In genomic region chr1:177281925-177282324, GRCm38 (mm10) we compare ENCODE assay signal across 31 mouse cellular contexts. TPM values are rescaled to one million over a fixed set of nuclear protein-coding genes. Genes with fewer than 3 reads are reported as not detected.
DNase-seq lines count a peak whose midpoint lies in the region; ATAC-seq and TF ChIP-seq lines count a peak whose summit lies in the region.
"Had no signal": no experiment of that assay in that cellular context is flagged by ENCODE, and none has a peak within 500 bp of the region (broad histone marks: within the 10 kb centered on the region; RNA-seq: fewer than 3 reads in every experiment).

No protein-coding gene starts in this region.

- H3K36me3 ChIP-seq in CH12.LX (replicated peaks in 1 of 2; ENCODE audit: control insufficient read depth in 1 of 2, insufficient read depth in 1 of 2, low read length in 1 of 2), result no peaks in the 10 kb centered on the region
- no peaks in the 10 kb centered on the region for H3K36me3 ChIP-seq in forebrain, embryonic 14.5 days (ENCODE audit: control insufficient read depth, insufficient read depth, low read length)
- H3K36me3 ChIP-seq: embryonic facial prominence, embryonic 10.5 days; embryonic facial prominence, embryonic 13.5 days; forebrain, embryonic 12.5 days; G1E; heart, embryonic 15.5 days; hindbrain, embryonic 10.5 days; hindbrain, embryonic 13.5 days had no signal

- ATAC-seq in inflammation-experienced regulatory T-cells, adult 6 months, result peak; percentile 41
- 0 out of 2 replicates have a peak, but pooled peaks have one; percentile 29 for ATAC-seq in monocyte, adult 5-6 weeks (replicated peaks; ENCODE audit: insufficient number of reproducible peaks, low FRiP score, low TSS enrichment, poor library complexity, severe bottlenecking)
- ATAC-seq in megakaryocyte-erythroid progenitor cell, adult 5-6 weeks (replicated peaks; ENCODE audit: low FRiP score, low TSS enrichment, poor library complexity, severe bottlenecking), result no peak
- no peak for ATAC-seq in forebrain, embryonic 14.5 days
- ATAC-seq: forebrain, embryonic 16.5 days; hindbrain, embryonic 16.5 days; Patski had no signal

- H3K9ac ChIP-seq in CH12.LX (ENCODE audit: insufficient read depth, low read depth), result no peak overlapping the region
- H3K9ac ChIP-seq in forebrain, embryonic 14.5 days (ENCODE audit: low read length), result no peak overlapping the region
- H3K9ac ChIP-seq: embryonic facial prominence, embryonic 13.5 days; forebrain, embryonic 12.5 days; heart, embryonic 15.5 days; hindbrain, embryonic 13.5 days had no signal

- H3K4me1 ChIP-seq in CH12.LX (ENCODE audit: control insufficient read depth in 1 of 2, insufficient read depth in 2 of 2), result peaks cover 0 to 9% of the 10 kb centered on the region in 2 experiments; a peak in 1 of 4 replicates
- no peaks in the 10 kb centered on the region for H3K4me1 ChIP-seq in forebrain, embryonic 14.5 days (ENCODE audit: control insufficient read depth, insufficient read depth, low read length)
- H3K4me1 ChIP-seq: embryonic facial prominence, embryonic 10.5 days; embryonic facial prominence, embryonic 13.5 days; forebrain, embryonic 12.5 days; heart, embryonic 15.5 days; hindbrain, embryonic 13.5 days had no signal

- no peak for TF ChIP-seq RAD21 in CH12.LX (IDR thresholded peaks at IDR 0.05; ENCODE audit: low read depth, low read length)

- H3K27me3 ChIP-seq in CH12.LX (replicated peaks), result no peaks in the 10 kb centered on the region
- H3K27me3 ChIP-seq in forebrain, embryonic 14.5 days (replicated peaks; ENCODE audit: control insufficient read depth, insufficient read depth, low read length), result no peaks in the 10 kb centered on the region
- H3K27me3 ChIP-seq: embryonic facial prominence, embryonic 13.5 days; forebrain, embryonic 12.5 days; heart, embryonic 15.5 days; hindbrain, embryonic 13.5 days had no signal

- dilution Hi-C loops in CH12.LX (cut with MboI; ENCODE audit: extremely low pct_ligation_motif_present, extremely low pct_unique_long_range_greater_than_20kb, low sequenced_read_pairs), result no loop called here

- H3K79me2 ChIP-seq in CH12.LX (replicated peaks; ENCODE audit: control insufficient read depth, extremely low read depth, insufficient read depth, poor library complexity, severe bottlenecking), result no peaks in the 10 kb centered on the region

- H3K4me3 ChIP-seq in CH12.LX (replicated peaks in 1 of 3; ENCODE audit: low read depth in 2 of 3, low read length in 2 of 3, poor library complexity in 1 of 3), result no peak overlapping the region
- no peak overlapping the region for H3K4me3 ChIP-seq in forebrain, embryonic 14.5 days (ENCODE audit: low read depth, low read length)
- H3K4me3 ChIP-seq: embryonic facial prominence, embryonic 10.5 days; embryonic facial prominence, embryonic 13.5 days; erythroblast, embryonic 14.5 days; forebrain, embryonic 12.5 days; heart, embryonic 15.5 days; hindbrain, embryonic 10.5 days; hindbrain, embryonic 13.5 days had no signal

- in situ Hi-C loops in CH12.LX (cut with MboI; ENCODE audit: low pct_ligation_motif_present, low pct_unique_long_range_greater_than_20kb, low sequenced_read_pairs), result no loop called here

- peak; percentile 28 for DNase-seq in 416B (ENCODE audit: low read depth)
- DNase-seq in CH12.LX (ENCODE audit: extremely low read depth), result peak; percentile 21
- DNase-seq in embryo, embryonic 10 days (ENCODE audit: low spot score), result no peak
- DNase-seq in kidney, postnatal 10 days, result no peak
- DNase-seq in forebrain, embryonic 14.5 days (ENCODE audit: low spot score), result no peak
- DNase-seq: adrenal gland, postnatal 10 days; adrenal gland, postnatal 36 days; cerebellum, adult 18-20 months; cerebellum, adult 9-10 months; cerebellum, postnatal 14 days; embryo, embryonic 11 days; gastrocnemius, postnatal 10 days; gastrocnemius, postnatal 36 days; heart, adult 11 months; heart, postnatal 10 days; heart, postnatal 36 days had no signal

- no peak overlapping the region for H3K27ac ChIP-seq in CH12.LX (ENCODE audit: insufficient read depth, low read depth)
- no peak overlapping the region for H3K27ac ChIP-seq in forebrain, embryonic 14.5 days (ENCODE audit: low read depth, low read length)
- H3K27ac ChIP-seq: embryonic facial prominence, embryonic 10.5 days; embryonic facial prominence, embryonic 13.5 days; forebrain, embryonic 12.5 days; heart, embryonic 15.5 days; hindbrain, embryonic 10.5 days; hindbrain, embryonic 13.5 days had no signal

- peak; percentile 69 for TF ChIP-seq EP300 in CH12.LX (IDR thresholded peaks at IDR 0.05; ENCODE audit: low read length)

- TF ChIP-seq POLR2A in CH12.LX (IDR thresholded peaks at IDR 0.05; ENCODE audit: low read depth, low read length), result no peak

- TF ChIP-seq CTCF in CH12.LX (conservative IDR thresholded peaks at IDR 0.05 in 1 of 2, IDR thresholded peaks at IDR 0.05 in 1 of 2; ENCODE audit: low read depth in 2 of 2, low read length in 2 of 2), result no peak

- no peaks in the 10 kb centered on the region for H3K9me3 ChIP-seq in CH12.LX (replicated peaks; ENCODE audit: low read length)
- H3K9me3 ChIP-seq in forebrain, embryonic 14.5 days (replicated peaks; ENCODE audit: control insufficient read depth, low read length), result no peaks in the 10 kb centered on the region
- H3K9me3 ChIP-seq: embryonic facial prominence, embryonic 10.5 days; embryonic facial prominence, embryonic 13.5 days; forebrain, embryonic 12.5 days; G1E; heart, embryonic 15.5 days; hindbrain, embryonic 10.5 days; hindbrain, embryonic 13.5 days had no signal

- H3K4me2 ChIP-seq in CH12.LX (ENCODE audit: insufficient read depth, low read depth, poor library complexity, severe bottlenecking), result no peak overlapping the region
- no peak overlapping the region for H3K4me2 ChIP-seq in forebrain, embryonic 14.5 days (ENCODE audit: low read length)
- H3K4me2 ChIP-seq: embryonic facial prominence, embryonic 13.5 days; forebrain, embryonic 12.5 days; heart, embryonic 11.5 days; heart, embryonic 15.5 days; hindbrain, embryonic 13.5 days had no signal

TF ChIP-seq in CH12.LX, 34 proteins besides CTCF, POLR2A, EP300 and RAD21:
- TF ChIP-seq MEF2A (IDR thresholded peaks at IDR 0.05; ENCODE audit: borderline replicate concordance, low read depth, low read length) (0 out of 2 replicates have a peak, but pooled peaks have one; percentile 22), GABPA (IDR thresholded peaks at IDR 0.05; ENCODE audit: insufficient replicate concordance, low read depth, low read length) (no peak), JUND (conservative IDR thresholded peaks at IDR 0.05; ENCODE audit: low read depth, low read length) (no peak), ZNF384 (IDR thresholded peaks at IDR 0.05; ENCODE audit: low read depth, low read length) (no peak; the same call in 1 of the 2 replicates), MAZ (IDR thresholded peaks at IDR 0.05; ENCODE audit: low read depth, low read length) (no peak), JUN (IDR thresholded peaks at IDR 0.05; ENCODE audit: insufficient read depth, low read depth, low read length) (no peak), MYC (IDR thresholded peaks at IDR 0.05; ENCODE audit: low read depth, low read length) (no peak)
TF ChIP-seq in CH12.LX: peak in this region for 1.

RNA-seq across cellular contexts. Expression of gene Akt3, which starts 23.9 kb away (rescaled TPM):
- total RNA-seq in CH12.LX (2012; rRNA removed) (0.25 and 0.34 TPM in 2 replicates), CH12.LX (2014; rRNA removed) (0.82 and 1.1 TPM in 2 replicates)
- polyA plus RNA-seq in CH12.LX (2012; ENCODE audit: insufficient read length, low read depth), result 1.3 and 1.7 TPM in 2 replicates
- polyA plus RNA-seq in inflammation-experienced regulatory T-cells, adult 6 months (2017; shearing (Covaris generic)), result 1 to 10 TPM; 5.1 to 8.3 (median 5.8) TPM
- 72.0 to 92.1 TPM (median 76.6 TPM) in 3 replicates for total RNA-seq in monocyte, adult 5-6 weeks (2017)
- 9.5 and 12.6 TPM in 2 replicates for total RNA-seq in megakaryocyte-erythroid progenitor cell, adult 5-6 weeks (2014; fragmentation: Nextera tagmentation)
- total RNA-seq in megakaryocyte-erythroid progenitor cell, adult 5-6 weeks (2017), result 22.6 and 23.7 TPM in 2 replicates
- 38.8 and 39.0 TPM in 2 replicates for polyA plus RNA-seq in forebrain, embryonic 14.5 days (2014; fragmentation: Nextera tagmentation; extraction: Ambion mirVana)
- polyA plus RNA-seq: erythroblast, embryonic 14.5 days; G1E had no signal

Comparison
In these comparisons a context has a peak if more than half of its experiments do, and no peak if none do; other contexts are left out.
1. DNase-seq: peak in 416B (single experiment) and CH12.LX (single experiment); none in embryo, embryonic 10 days (single experiment), kidney, postnatal 10 days (single experiment) and forebrain, embryonic 14.5 days (single experiment).
2. ATAC-seq: peak in inflammation-experienced regulatory T-cells, adult 6 months (single experiment) and monocyte, adult 5-6 weeks (single experiment); none in megakaryocyte-erythroid progenitor cell, adult 5-6 weeks (single experiment) and forebrain, embryonic 14.5 days (single experiment).
3. RNA of gene Akt3, which starts 23.9 kb away (total RNA-seq): 72.0 to 92.1 TPM in monocyte, adult 5-6 weeks and 9.5 to 23.7 TPM in megakaryocyte-erythroid progenitor cell, adult 5-6 weeks; 0.25 to 1.1 TPM in CH12.LX; every median in the first group is over 4 times any median in the second.